Mouse (Mus musculus) T-helper 2 cell (primary cell): ENCODE measurements around the gene Mapre1.
"Not testable (repeated sequence)": the region's sequence is repeated elsewhere in the genome, so short reads cannot be mapped to it uniquely, and the experiment has no call there.

Experiments
- in situ Hi-C: fragments of 300-600 bp; cut with MboI, MseI; formaldehyde crosslinking; loops from one replicate; pipeline ENCODE4 v1.15.1; 2025; ENCODE audit warnings: high pct_unique_total_duplicates

The Mapre1 gene

GRCm38 (mm10) chr2:153740500-153741436 lies at the start of gene Mapre1:
TSS of gene Mapre1 (plus strand) at chr2:153741274.
- in situ Hi-C loops: no loop called here

GRCm38 (mm10) chr2:153693413-153693812 lies 47.7 kb upstream of the Mapre1 start:
- in situ Hi-C loops: not testable (repeated sequence)

GRCm38 (mm10) chr2:153694462-153695085 lies 46.5 kb upstream of the Mapre1 start:
- in situ Hi-C loops: no loop called here

GRCm38 (mm10) chr2:153696352-153696751 lies 44.7 kb upstream of the Mapre1 start, which contains the start of gene Dnmt3c:
TSS of gene Dnmt3c (plus strand) at chr2:153696652.
- in situ Hi-C loops: no loop called here

- in situ Hi-C loops: no loop called here
These were observed 37.7 kb upstream of the Mapre1 start for GRCm38 (mm10) chr2:153703389-153703788.

- in situ Hi-C loops: no loop called here
These were observed 30.3 kb upstream of the Mapre1 start for GRCm38 (mm10) chr2:153710701-153711330.

- in situ Hi-C loops: no loop called here
These were observed 28.4 kb upstream of the Mapre1 start for GRCm38 (mm10) chr2:153712646-153713091.

GRCm38 (mm10) chr2:153713227-153713626 lies 27.8 kb upstream of the Mapre1 start:
- in situ Hi-C loops: no loop called here

- in situ Hi-C loops: loop anchor here (5.0 kb wide), 1 partner anchor 46 kb away; no protein-coding TSS in a partner anchor
These were observed 23.2 kb upstream of the Mapre1 start for GRCm38 (mm10) chr2:153717861-153718260.

- in situ Hi-C loops: no loop called here
These were observed 18.0 kb upstream of the Mapre1 start for GRCm38 (mm10) chr2:153723098-153723497.

- in situ Hi-C loops: no loop called here
These were observed 16.6 kb upstream of the Mapre1 start for GRCm38 (mm10) chr2:153724424-153724823.

- in situ Hi-C loops: no loop called here
These were observed 16.2 kb upstream of the Mapre1 start for GRCm38 (mm10) chr2:153724871-153725270.

- in situ Hi-C loops: no loop called here
These were observed 15.8 kb upstream of the Mapre1 start for GRCm38 (mm10) chr2:153725291-153725690.

GRCm38 (mm10) chr2:153734033-153734432 lies 7.0 kb upstream of the Mapre1 start:
- in situ Hi-C loops: no loop called here

- in situ Hi-C loops: no loop called here
These were observed 477 bp downstream of the Mapre1 start for GRCm38 (mm10) chr2:153741437-153742065.

GRCm38 (mm10) chr2:153747994-153748393 lies 6.9 kb downstream of the Mapre1 start:
- in situ Hi-C loops: no loop called here

GRCm38 (mm10) chr2:153750363-153750762 lies 9.3 kb downstream of the Mapre1 start:
- in situ Hi-C loops: no loop called here

- in situ Hi-C loops: no loop called here
These were observed 21.0 kb downstream of the Mapre1 start for GRCm38 (mm10) chr2:153762121-153762520.

GRCm38 (mm10) chr2:153767484-153767883 lies 26.4 kb downstream of the Mapre1 start:
- in situ Hi-C loops: no loop called here

- in situ Hi-C loops: no loop called here
These were observed 27.8 kb downstream of the Mapre1 start for GRCm38 (mm10) chr2:153768881-153769280.

- in situ Hi-C loops: no loop called here
These were observed 31.9 kb downstream of the Mapre1 start for GRCm38 (mm10) chr2:153772950-153773349.

- in situ Hi-C loops: no loop called here
These were observed 34.4 kb downstream of the Mapre1 start for GRCm38 (mm10) chr2:153775472-153775871.
